Mouse (Mus musculus) midbrain, embryonic 10.5 days (tissue): ENCODE results near the gene Hist2h2aa1. TPM values are rescaled to one million over a fixed set of nuclear protein-coding genes. Genes with fewer than 3 reads are reported as not detected.

ENCODE experiments used
- DNase-seq: peaks from one replicate; pipeline ENCODE4 v3.0.0-alpha.2; 2017; ENCODE audit warnings: low spot score
- H3K27ac ChIP-seq: fragments of 300-500 bp; sonication (generic); replicated peaks from 2 replicates; pipeline ENCODE4 v1.5.1; 2016; ENCODE audit warnings: mild to moderate bottlenecking
- H3K27me3 ChIP-seq: fragments of 300-500 bp; sonication (generic); 2 replicates; pipeline ENCODE4 v1.6.1; 2016; ENCODE audit warnings: low read depth, mild to moderate bottlenecking; ENCODE audit not compliant: poor library complexity, severe bottlenecking
- H3K36me3 ChIP-seq: fragments of 300-500 bp; sonication (generic); 2 replicates; pipeline ENCODE4 v1.6.1; 2016; ENCODE audit warnings: mild to moderate bottlenecking, moderate library complexity
- H3K4me1 ChIP-seq: fragments of 300-500 bp; sonication (generic); 2 replicates; pipeline ENCODE4 v1.6.1; 2016
- H3K4me3 ChIP-seq: fragments of 300-500 bp; sonication (generic); 2 replicates; pipeline ENCODE4 v1.5.1; 2016; ENCODE audit warnings: mild to moderate bottlenecking, moderate library complexity
- H3K9me3 ChIP-seq: fragments of 300-500 bp; sonication (generic); replicated peaks from 2 replicates; pipeline ENCODE4 v1.6.1; 2016; ENCODE audit warnings: mild to moderate bottlenecking
- WGBS: fragments of 180-500 bp; shearing (Covaris S2); methylation state at CpG from one replicate; pipeline ENCODE4 v1.1.7; 2016; 5-methylcytosine and 5-hydroxymethylcytosine counted together
- polyA plus RNA-seq: library from polyadenylated mRNA; unstranded; fragments of >200 nt; fragmentation: Nextera tagmentation; extraction: Ambion mirVana; gene quantifications from 2 replicates; pipeline ENCODE4 v1.2.1, GENCODE M21; 2016

Gene Hist2h2aa1
- polyA plus RNA-seq, 1 experiment from 2014 or later, result 13.7 TPM

GRCm38 (mm10) chr3:96248141-96249033 lies 3.1 kb downstream of the Hist2h2aa1 start:
- H3K9me3 ChIP-seq, result no peaks in the 10 kb centered on the region
- DNase-seq, result no peak
- peak overlapping the region; percentile 61 for H3K4me3 ChIP-seq
- 60% methylated on average over 6 of the region's 6 CpGs for WGBS
- H3K27me3 ChIP-seq, result no peaks in the 10 kb centered on the region
- H3K27ac ChIP-seq, result peak overlapping the region; percentile 89
- peaks cover 34% of the 10 kb centered on the region for H3K4me1 ChIP-seq
- no peaks in the 10 kb centered on the region for H3K36me3 ChIP-seq

- H3K27me3 ChIP-seq, result no peaks in the 10 kb centered on the region
- H3K9me3 ChIP-seq, result no peaks in the 10 kb centered on the region
- 52% methylated on average over 4 of the region's 4 CpGs for WGBS
- no peak for DNase-seq
- peak overlapping the region; percentile 61 for H3K4me3 ChIP-seq
- no peaks in the 10 kb centered on the region for H3K36me3 ChIP-seq
- peak overlapping the region; percentile 89 for H3K27ac ChIP-seq
- peaks cover 28% of the 10 kb centered on the region for H3K4me1 ChIP-seq
Measured at GRCm38 (mm10) chr3:96249034-96249345, 3.7 kb downstream of the Hist2h2aa1 start.

- Histone ChIP-seq H3K27ac (peak overlapping the region; percentile 13; the same call in 1 of the 2 replicates), H3K9me3 (no peaks in the 10 kb centered on the region), H3K4me3 (no peak overlapping the region), H3K4me1 (peaks cover 23% of the 10 kb centered on the region), H3K36me3 (no peaks in the 10 kb centered on the region), H3K27me3 (no peaks in the 10 kb centered on the region)
- no peak for DNase-seq
- WGBS, result 87% methylated on average over 3 of the region's 3 CpGs
Measured at GRCm38 (mm10) chr3:96250890-96251289, 5.6 kb downstream of the Hist2h2aa1 start.

- no peak for DNase-seq
- Histone ChIP-seq H3K27ac (no peak overlapping the region), H3K9me3 (no peaks in the 10 kb centered on the region), H3K36me3 (no peaks in the 10 kb centered on the region), H3K4me1 (peaks cover 23% of the 10 kb centered on the region), H3K4me3 (no peak overlapping the region), H3K27me3 (no peaks in the 10 kb centered on the region)
- 84% methylated on average over 3 of the region's 3 CpGs for WGBS
Measured at GRCm38 (mm10) chr3:96251787-96252186, 6.5 kb downstream of the Hist2h2aa1 start.

- WGBS, result 53% methylated on average over 10 of the region's 10 CpGs
- H3K36me3 ChIP-seq, result no peaks in the 10 kb centered on the region
- no peaks in the 10 kb centered on the region for H3K9me3 ChIP-seq
- H3K4me1 ChIP-seq, result peaks cover 6% of the 10 kb centered on the region
- H3K4me3 ChIP-seq, result no peak overlapping the region
- DNase-seq, result peak; percentile 50
- H3K27ac ChIP-seq, result peak overlapping the region; percentile 56
- no peaks in the 10 kb centered on the region for H3K27me3 ChIP-seq
Measured at GRCm38 (mm10) chr3:96254683-96255355, 9.5 kb downstream of the Hist2h2aa1 start.

GRCm38 (mm10) chr3:96255926-96256593 lies 10.8 kb downstream of the Hist2h2aa1 start:
- Histone ChIP-seq H3K9me3 (no peaks in the 10 kb centered on the region), H3K27ac (no peak overlapping the region), H3K27me3 (no peaks in the 10 kb centered on the region), H3K4me1 (peaks cover 7% of the 10 kb centered on the region), H3K36me3 (no peaks in the 10 kb centered on the region), H3K4me3 (no peak overlapping the region)
- WGBS, result 88% methylated on average over 5 of the region's 5 CpGs
- no peak for DNase-seq

GRCm38 (mm10) chr3:96257190-96257589 lies 11.9 kb downstream of the Hist2h2aa1 start:
- H3K27ac ChIP-seq, result no peak overlapping the region
- 84% methylated on average over 3 of the region's 3 CpGs for WGBS
- H3K36me3 ChIP-seq, result no peaks in the 10 kb centered on the region
- no peaks in the 10 kb centered on the region for H3K27me3 ChIP-seq
- H3K4me3 ChIP-seq, result no peak overlapping the region
- no peak for DNase-seq
- H3K9me3 ChIP-seq, result no peaks in the 10 kb centered on the region
- peaks cover 18% of the 10 kb centered on the region for H3K4me1 ChIP-seq

- WGBS, result 89% methylated on average over 5 of the region's 5 CpGs
- H3K4me1 ChIP-seq, result peaks cover 37% of the 10 kb centered on the region
- no peaks in the 10 kb centered on the region for H3K9me3 ChIP-seq
- no peak overlapping the region for H3K4me3 ChIP-seq
- H3K27ac ChIP-seq, result peak overlapping the region; percentile 1; the same call in 1 of the 2 replicates
- DNase-seq, result no peak
- H3K27me3 ChIP-seq, result no peaks in the 10 kb centered on the region
- no peaks in the 10 kb centered on the region for H3K36me3 ChIP-seq
Measured at GRCm38 (mm10) chr3:96260220-96260619, 14.9 kb downstream of the Hist2h2aa1 start.

- peak overlapping the region; percentile 96 for H3K27ac ChIP-seq
- peaks cover 37% of the 10 kb centered on the region for H3K4me1 ChIP-seq
- 55% methylated on average over 3 of the region's 3 CpGs for WGBS
- H3K27me3 ChIP-seq, result no peaks in the 10 kb centered on the region
- peak overlapping the region; percentile 68 for H3K4me3 ChIP-seq
- H3K9me3 ChIP-seq, result no peaks in the 10 kb centered on the region
- no peaks in the 10 kb centered on the region for H3K36me3 ChIP-seq
- no peak for DNase-seq
Measured at GRCm38 (mm10) chr3:96261623-96262022, 16.3 kb downstream of the Hist2h2aa1 start.

- H3K4me3 ChIP-seq, result peak overlapping the region; percentile 68
- peak overlapping the region; percentile 96 for H3K27ac ChIP-seq
- H3K4me1 ChIP-seq, result peaks cover 42% of the 10 kb centered on the region
- no peaks in the 10 kb centered on the region for H3K9me3 ChIP-seq
- WGBS, result under 1% methylated on average over 19 of the region's 19 CpGs
- DNase-seq, result peak; percentile 87
- no peaks in the 10 kb centered on the region for H3K27me3 ChIP-seq
- H3K36me3 ChIP-seq, result no peaks in the 10 kb centered on the region
Measured at GRCm38 (mm10) chr3:96262216-96262875, 17.0 kb downstream of the Hist2h2aa1 start.

- WGBS, result under 1% methylated on average over 40 of the region's 40 CpGs
- Histone ChIP-seq H3K27me3 (no peaks in the 10 kb centered on the region), H3K9me3 (no peaks in the 10 kb centered on the region), H3K27ac (peak within 1 kb of the TSS; percentile 96), H3K4me3 (peak within 1 kb of the TSS; percentile 68), H3K36me3 (no peaks in the 10 kb centered on the region), H3K4me1 (peaks cover 49% of the 10 kb centered on the region)
- peak; percentile 95 for DNase-seq
Measured at GRCm38 (mm10) chr3:96262979-96263550, 17.8 kb downstream of the Hist2h2aa1 start, which contains the start of gene Hist2h4. Gene Hist2h4 (minus strand): TSS chr3:96263311.
